Mouse (Mus musculus): Measurements from ENCODE around the gene Coil. TPM values are rescaled to one million over a fixed set of nuclear protein-coding genes. Genes with fewer than 3 reads are reported as not detected.

The Coil gene
- polyA plus RNA-seq, 2 experiments, result 2.6 to 4.0 TPM

GRCm38 (mm10) chr11:89020681-89021305 lies 50.7 kb downstream of the Coil start:
- 65% methylated on average over 9 of the region's 9 CpGs for WGBS (ENCODE audit: insufficient replicate concordance)
- H3K4me1 ChIP-seq (replicated peaks; ENCODE audit: control insufficient read depth in 2 of 2, insufficient read depth in 2 of 2, low read length in 1 of 2), result peaks cover 40 to 57% of the 10 kb centered on the region in 2 experiments
- no peak overlapping the region for H3K4me2 ChIP-seq (ENCODE audit: low read depth)
- no peak overlapping the region for H3K4me3 ChIP-seq (ENCODE audit: insufficient read depth in 1 of 2, low read depth in 2 of 2, low read length in 2 of 2)
- H3K9ac ChIP-seq (replicated peaks), result no peak overlapping the region
- H3K36me3 ChIP-seq (replicated peaks; ENCODE audit: control insufficient read depth, insufficient read depth, low read depth), result peaks cover 34% of the 10 kb centered on the region
- DNase-seq (ENCODE audit: low read depth in 3 of 3, low spot score in 3 of 3) (no peak), ATAC-seq (ENCODE audit: insufficient read depth) (no peak)
- H3K27me3 ChIP-seq (ENCODE audit: control insufficient read depth, insufficient read depth, low read length), result no peaks in the 10 kb centered on the region
- no peaks in the 10 kb centered on the region for H3K9me3 ChIP-seq (ENCODE audit: control insufficient read depth, low read length)
- H3K27ac ChIP-seq, result no peak overlapping the region
- no peak for TF ChIP-seq EP300 (IDR thresholded peaks at IDR 0.05; ENCODE audit: low read depth)
- peak; percentile 58 for TF ChIP-seq CTCF (IDR thresholded peaks at IDR 0.05; ENCODE audit: low read depth)

- Histone ChIP-seq H3K36me3 (replicated peaks; ENCODE audit: control insufficient read depth, insufficient read depth, low read depth) (peaks cover 27% of the 10 kb centered on the region), H3K27me3 (ENCODE audit: control insufficient read depth, insufficient read depth, low read length) (no peaks in the 10 kb centered on the region), H3K4me2 (ENCODE audit: low read depth) (no peak overlapping the region), H3K9ac (replicated peaks) (no peak overlapping the region; the same call in 1 of the 2 replicates), H3K4me3 (ENCODE audit: insufficient read depth in 1 of 2, low read depth in 2 of 2, low read length in 2 of 2) (no peak overlapping the region), H3K9me3 (ENCODE audit: control insufficient read depth, low read length) (no peaks in the 10 kb centered on the region), H3K4me1 (replicated peaks; ENCODE audit: control insufficient read depth in 2 of 2, insufficient read depth in 2 of 2, low read length in 1 of 2) (peaks cover 37 to 57% of the 10 kb centered on the region in 2 experiments), H3K27ac (no peak overlapping the region)
- TF ChIP-seq EP300 (IDR thresholded peaks at IDR 0.05; ENCODE audit: low read depth), result no peak
- no peak for TF ChIP-seq CTCF (IDR thresholded peaks at IDR 0.05; ENCODE audit: low read depth)
- ATAC-seq (ENCODE audit: insufficient read depth) (no peak), DNase-seq (ENCODE audit: low read depth in 3 of 3, low spot score in 3 of 3) (no peak)
- WGBS (ENCODE audit: insufficient replicate concordance), result 53% methylated on average over 7 of the region's 7 CpGs
These were observed 51.6 kb downstream of the Coil start for GRCm38 (mm10) chr11:89021687-89022086.

GRCm38 (mm10) chr11:89022120-89022731 lies 52.2 kb downstream of the Coil start:
- DNase-seq (ENCODE audit: low read depth in 3 of 3, low spot score in 3 of 3), result no peak
- no peak overlapping the region for H3K27ac ChIP-seq
- no peak for TF ChIP-seq CTCF (IDR thresholded peaks at IDR 0.05; ENCODE audit: low read depth)
- no peak overlapping the region; the same call in 1 of the 2 replicates for H3K9ac ChIP-seq (replicated peaks)
- ATAC-seq (ENCODE audit: insufficient read depth), result no peak
- peaks cover 22% of the 10 kb centered on the region for H3K36me3 ChIP-seq (replicated peaks; ENCODE audit: control insufficient read depth, insufficient read depth, low read depth)
- 20% methylated on average over 8 of the region's 8 CpGs for WGBS (ENCODE audit: insufficient replicate concordance)
- H3K4me3 ChIP-seq (ENCODE audit: insufficient read depth in 1 of 2, low read depth in 2 of 2, low read length in 2 of 2), result no peak overlapping the region
- no peak overlapping the region for H3K4me2 ChIP-seq (ENCODE audit: low read depth)
- no peaks in the 10 kb centered on the region for H3K27me3 ChIP-seq (ENCODE audit: control insufficient read depth, insufficient read depth, low read length)
- H3K9me3 ChIP-seq (ENCODE audit: control insufficient read depth, low read length), result no peaks in the 10 kb centered on the region
- H3K4me1 ChIP-seq (replicated peaks; ENCODE audit: control insufficient read depth in 2 of 2, insufficient read depth in 2 of 2, low read length in 1 of 2), result peaks cover 32 to 52% of the 10 kb centered on the region in 2 experiments

- TF ChIP-seq EP300 (IDR thresholded peaks at IDR 0.05; ENCODE audit: low read depth), result no peak
- TF ChIP-seq CTCF (IDR thresholded peaks at IDR 0.05; ENCODE audit: low read depth), result no peak
- DNase-seq (ENCODE audit: low read depth in 3 of 3, low spot score in 3 of 3) (no peak), ATAC-seq (ENCODE audit: insufficient read depth) (no peak)
- Histone ChIP-seq H3K27me3 (ENCODE audit: control insufficient read depth, insufficient read depth, low read length) (no peaks in the 10 kb centered on the region), H3K27ac (no peak overlapping the region), H3K4me1 (replicated peaks; ENCODE audit: control insufficient read depth in 2 of 2, insufficient read depth in 2 of 2, low read length in 1 of 2) (peaks cover 25 to 49% of the 10 kb centered on the region in 2 experiments), H3K4me3 (ENCODE audit: insufficient read depth in 1 of 2, low read depth in 2 of 2, low read length in 2 of 2) (no peak overlapping the region), H3K9ac (replicated peaks) (no peak overlapping the region), H3K9me3 (ENCODE audit: control insufficient read depth, low read length) (no peaks in the 10 kb centered on the region), H3K36me3 (replicated peaks; ENCODE audit: control insufficient read depth, insufficient read depth, low read depth) (peaks cover 16% of the 10 kb centered on the region), H3K4me2 (ENCODE audit: low read depth) (no peak overlapping the region)
- WGBS (ENCODE audit: insufficient replicate concordance), result 64% methylated on average over 10 of the region's 10 CpGs
These were observed 53.4 kb downstream of the Coil start for GRCm38 (mm10) chr11:89023477-89023876.

GRCm38 (mm10) chr11:89024181-89024881 lies 54.3 kb downstream of the Coil start:
- H3K4me1 ChIP-seq (replicated peaks; ENCODE audit: control insufficient read depth in 2 of 2, insufficient read depth in 2 of 2, low read length in 1 of 2), result peaks cover 25 to 50% of the 10 kb centered on the region in 2 experiments
- no peaks in the 10 kb centered on the region for H3K9me3 ChIP-seq (ENCODE audit: control insufficient read depth, low read length)
- no peak for DNase-seq (ENCODE audit: low read depth in 3 of 3, low spot score in 3 of 3)
- peak overlapping the region; percentile 64; the same call in 1 of the 2 replicates for H3K27ac ChIP-seq
- 47% methylated on average over 11 of the region's 11 CpGs for WGBS (ENCODE audit: insufficient replicate concordance)
- no peak overlapping the region for H3K9ac ChIP-seq (replicated peaks)
- H3K4me2 ChIP-seq (ENCODE audit: low read depth), result peak overlapping the region; percentile 29; the same call in 1 of the 2 replicates
- peak; percentile 7; the same call in 1 of the 2 replicates for TF ChIP-seq EP300 (IDR thresholded peaks at IDR 0.05; ENCODE audit: low read depth)
- no peak for TF ChIP-seq CTCF (IDR thresholded peaks at IDR 0.05; ENCODE audit: low read depth)
- peaks cover 9% of the 10 kb centered on the region for H3K36me3 ChIP-seq (replicated peaks; ENCODE audit: control insufficient read depth, insufficient read depth, low read depth)
- no peaks in the 10 kb centered on the region for H3K27me3 ChIP-seq (ENCODE audit: control insufficient read depth, insufficient read depth, low read length)
- ATAC-seq (ENCODE audit: insufficient read depth), result peak; percentile 51
- H3K4me3 ChIP-seq (ENCODE audit: insufficient read depth in 1 of 2, low read depth in 2 of 2, low read length in 2 of 2), result peak overlapping the region in 1 of 2 experiments; percentile 27; a peak in 1 of 4 replicates

Measured in liver, embryonic 14.5 days (tissue).